Mouse (Mus musculus) heart, adult 9 months (tissue): ENCODE measurements around the gene Camta1.

Experiments used
- DNase-seq, 2 experiments: peaks; one replicate each; pipeline ENCODE4 v3.0.0; 2022; ENCODE audit warnings: low spot score in 2 of 2

Gene Camta1

DNA sequence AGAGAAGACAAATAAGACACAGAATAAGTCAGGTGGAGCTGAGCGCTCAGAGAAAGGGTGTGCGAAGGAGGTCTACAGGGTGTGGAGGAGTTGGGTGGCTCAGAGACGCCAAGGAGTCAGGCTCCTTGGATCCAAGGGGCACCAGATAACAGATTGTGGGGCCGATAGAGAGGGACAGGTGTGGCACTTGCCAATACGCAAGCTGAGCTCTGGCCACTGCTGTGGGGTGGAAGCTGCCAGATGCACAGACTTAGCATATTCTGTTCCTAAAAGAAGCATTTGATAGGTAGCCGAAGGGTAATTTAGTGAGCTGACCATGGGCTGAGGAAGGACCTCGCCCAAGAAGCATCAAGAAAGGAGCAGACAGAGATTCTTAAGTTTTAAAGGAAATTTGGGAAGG, 177.1 kb downstream of the Camta1 start:
- DNase-seq: no peak

DNA sequence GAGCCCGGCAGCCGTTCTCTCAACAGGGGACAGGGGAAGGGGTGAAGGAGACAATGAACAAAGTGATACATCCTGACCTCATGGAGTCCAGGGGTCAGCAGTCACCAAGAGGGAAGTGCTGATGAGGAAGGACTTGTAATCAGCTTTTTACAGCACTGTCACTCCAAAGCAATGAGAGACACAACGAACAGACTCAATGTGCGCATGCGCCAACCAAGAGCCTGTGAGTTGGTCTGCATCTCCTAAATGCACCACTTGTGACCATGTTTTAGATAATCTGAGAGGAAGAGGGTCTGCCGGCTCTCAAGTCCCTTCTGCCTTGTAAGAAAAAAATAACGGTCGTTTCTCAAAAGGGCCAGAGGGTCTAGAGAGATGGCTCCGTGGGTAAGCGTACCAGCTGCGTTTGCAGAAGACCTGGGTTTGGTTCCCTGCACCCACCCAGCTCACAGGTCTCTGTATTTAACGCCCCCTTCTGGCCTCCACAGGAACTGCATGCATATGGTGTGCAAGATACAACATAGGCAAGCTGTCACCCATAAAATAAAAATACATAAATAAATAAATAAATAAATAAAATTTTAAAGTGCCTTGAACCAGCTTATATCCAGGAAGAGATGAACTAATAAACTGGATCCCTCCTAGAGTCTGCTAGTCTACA, 178.7 kb downstream of the Camta1 start:
- no peak for DNase-seq

DNA sequence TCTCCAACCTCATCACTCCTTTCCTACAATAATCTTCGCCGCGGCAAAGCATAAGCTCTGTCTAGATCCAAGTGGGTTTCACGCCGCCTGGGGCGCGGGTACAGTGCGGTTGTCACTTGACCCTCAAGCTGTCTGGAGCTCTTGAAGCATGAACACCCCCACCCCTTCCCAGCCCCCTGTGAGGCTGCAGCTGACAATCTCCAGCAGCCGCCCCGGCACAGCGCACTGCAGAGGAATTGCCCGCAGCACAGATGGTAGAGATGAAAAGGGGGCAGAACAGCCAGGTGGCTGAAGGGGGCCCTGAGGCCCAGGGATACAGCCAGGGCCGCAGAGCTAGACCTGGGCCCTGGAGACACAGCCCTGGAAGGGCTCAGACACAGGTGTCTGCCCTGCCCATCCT, 189.2 kb downstream of the Camta1 start:
- no peak for DNase-seq

DNA sequence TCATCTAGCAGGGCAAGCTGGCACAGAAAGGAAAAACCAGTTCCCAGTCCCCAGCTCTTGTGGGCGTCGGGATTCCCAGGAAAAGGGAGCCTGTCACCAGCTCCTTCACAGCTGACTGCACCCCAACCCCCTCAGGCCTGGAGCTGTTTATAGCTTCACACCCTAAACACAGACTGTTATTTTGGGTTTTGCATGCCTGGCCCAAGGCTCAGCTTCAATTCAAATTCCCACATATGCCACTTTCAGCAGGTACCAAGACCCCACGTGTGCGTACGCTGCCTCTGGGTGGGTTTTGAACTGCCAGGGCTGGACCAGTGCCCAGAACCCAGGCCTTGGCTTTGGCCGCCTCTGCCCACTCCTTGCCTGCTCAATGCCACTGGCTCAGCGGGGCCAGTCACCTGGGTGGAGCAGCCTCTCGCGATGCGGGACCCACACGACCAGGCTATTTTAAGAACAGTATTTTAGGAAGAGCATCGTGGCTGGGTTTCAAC, 195.2 kb downstream of the Camta1 start:
- peak; percentile 64 to 75 for DNase-seq

DNA sequence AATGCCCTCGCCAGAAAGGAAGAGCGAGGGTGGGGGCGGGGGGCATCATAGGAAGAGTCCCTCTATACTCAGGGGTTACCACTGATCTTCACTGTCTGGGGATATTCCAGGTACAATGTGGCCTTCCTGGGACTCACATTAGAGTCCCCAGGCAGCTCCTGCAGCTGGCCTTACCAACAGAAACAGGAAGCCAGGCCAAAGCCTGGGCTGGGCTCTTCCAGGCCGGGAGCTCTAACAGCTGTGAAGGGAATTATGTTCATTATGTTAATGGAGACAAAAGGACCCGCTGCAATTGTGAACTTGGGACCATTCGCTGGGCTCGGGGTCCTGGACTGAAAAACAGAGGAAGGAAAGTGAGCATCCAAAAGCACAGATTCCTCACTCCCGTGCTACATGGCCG, 200.2 kb downstream of the Camta1 start:
- DNase-seq: peak in 1 of 2 experiments; percentile 35

DNA sequence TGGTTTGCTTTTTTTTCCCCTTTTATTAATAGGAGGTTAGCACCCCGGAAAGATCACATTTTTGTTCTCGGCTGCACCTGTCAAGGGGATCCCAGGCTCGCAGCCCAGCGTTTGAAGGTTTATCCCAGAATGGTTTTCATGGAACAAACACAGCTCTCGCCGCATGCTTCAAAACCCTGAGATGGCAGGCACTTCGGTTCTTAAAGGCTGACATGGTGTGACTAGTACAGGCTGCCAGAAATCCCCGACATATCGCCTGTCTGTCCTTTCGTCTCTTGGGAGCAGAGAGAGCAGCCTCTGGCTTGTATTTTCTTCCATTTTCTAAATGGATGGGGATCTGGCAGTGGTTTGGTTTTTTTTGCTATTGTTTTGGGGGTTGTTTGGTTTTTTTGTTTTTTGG, 205.2 kb downstream of the Camta1 start:
- DNase-seq: no peak

DNA sequence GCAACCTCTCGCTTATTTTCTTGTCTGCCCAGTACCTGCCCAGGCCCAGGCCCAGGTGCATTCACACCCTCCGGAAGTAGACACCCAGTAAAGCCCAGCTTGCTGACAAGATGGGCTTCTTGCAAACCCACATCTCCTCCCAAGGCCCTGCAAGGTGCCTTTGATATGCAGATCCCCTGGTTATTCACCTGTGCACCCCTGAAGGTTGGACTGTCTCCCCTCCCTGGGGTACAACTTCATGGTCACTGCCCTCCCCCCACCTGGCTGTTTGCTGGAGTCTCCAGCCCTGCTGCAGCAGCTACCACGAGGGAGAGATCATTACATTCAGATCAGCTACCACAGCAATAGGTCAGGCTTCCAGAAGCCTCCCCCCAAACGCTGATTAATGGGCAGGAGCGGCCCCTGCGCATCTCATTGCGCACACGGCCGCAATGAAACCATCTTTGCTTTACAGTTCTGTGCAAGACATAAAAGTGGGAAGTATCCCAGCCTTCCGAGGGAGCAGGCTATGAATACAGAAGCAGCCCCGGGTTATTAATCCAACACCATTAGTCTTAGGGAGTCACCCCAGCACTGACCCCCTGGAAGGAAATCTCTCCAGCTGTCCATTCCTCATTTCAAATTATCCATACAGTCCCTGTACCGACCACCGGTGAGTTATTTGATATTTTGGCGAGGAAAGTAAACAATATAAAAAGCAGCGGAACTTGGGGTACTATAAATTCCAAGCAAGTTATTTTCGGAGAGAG, 205.9 kb downstream of the Camta1 start:
- DNase-seq: no peak

DNA sequence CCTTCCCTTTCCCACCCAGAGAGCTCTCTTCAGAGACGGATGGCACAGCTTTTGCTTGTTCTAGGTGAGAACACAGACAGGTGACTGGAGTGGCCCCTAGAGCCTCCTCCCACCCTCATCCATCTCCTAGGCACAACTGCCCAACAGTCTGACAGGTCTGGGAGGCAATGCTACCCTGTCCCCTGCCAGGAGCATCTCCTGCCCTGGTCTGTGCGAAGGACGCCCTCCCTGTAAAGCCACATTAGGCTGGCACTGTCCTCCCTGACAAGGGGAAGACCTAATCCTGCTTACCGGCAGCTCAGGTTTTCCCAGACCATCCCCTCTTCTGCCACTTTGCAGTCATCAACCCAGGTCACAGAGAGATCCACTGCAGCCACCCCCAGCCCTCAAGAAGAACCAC, 206.4 kb downstream of the Camta1 start:
- DNase-seq: no peak

DNA sequence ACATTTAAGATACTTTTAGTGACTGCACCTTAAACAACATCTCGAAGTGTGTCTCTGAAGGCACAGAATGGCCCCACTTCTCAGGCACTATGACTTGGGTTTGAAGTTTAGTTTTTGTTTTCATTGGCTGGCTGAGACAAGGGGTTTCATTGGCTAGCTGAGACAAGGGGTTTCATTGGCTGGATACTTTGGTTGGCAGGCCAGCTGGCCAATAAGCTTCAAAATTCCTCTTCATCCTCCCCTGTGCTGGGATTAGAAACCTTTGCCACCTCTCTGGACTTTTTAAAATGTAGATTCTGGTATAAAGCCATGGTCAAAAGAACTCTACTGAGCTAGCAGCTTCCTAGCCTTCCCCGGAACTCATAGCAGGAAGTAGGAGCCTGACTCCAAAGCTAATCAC, 219.3 kb downstream of the Camta1 start:
- no peak for DNase-seq

DNA sequence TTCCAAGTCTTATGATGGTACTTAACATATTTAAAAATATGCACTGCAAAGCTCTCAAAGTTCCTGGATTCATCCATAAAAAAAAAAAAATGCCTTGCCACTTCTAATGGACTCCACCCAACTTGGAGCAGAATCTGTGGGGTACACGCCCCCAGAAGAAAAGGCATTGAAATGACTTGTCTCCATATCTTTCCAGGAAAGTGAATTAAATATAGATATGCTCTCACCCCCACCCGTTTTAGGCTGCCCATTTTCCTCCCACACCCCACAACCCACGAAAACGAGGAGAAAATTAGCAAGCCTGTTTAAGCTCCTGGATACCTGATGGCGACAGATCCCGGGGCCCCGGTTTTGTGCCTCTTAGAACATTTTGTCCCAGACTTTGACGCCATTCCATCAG, 220.7 kb downstream of the Camta1 start:
- DNase-seq: no peak

DNA sequence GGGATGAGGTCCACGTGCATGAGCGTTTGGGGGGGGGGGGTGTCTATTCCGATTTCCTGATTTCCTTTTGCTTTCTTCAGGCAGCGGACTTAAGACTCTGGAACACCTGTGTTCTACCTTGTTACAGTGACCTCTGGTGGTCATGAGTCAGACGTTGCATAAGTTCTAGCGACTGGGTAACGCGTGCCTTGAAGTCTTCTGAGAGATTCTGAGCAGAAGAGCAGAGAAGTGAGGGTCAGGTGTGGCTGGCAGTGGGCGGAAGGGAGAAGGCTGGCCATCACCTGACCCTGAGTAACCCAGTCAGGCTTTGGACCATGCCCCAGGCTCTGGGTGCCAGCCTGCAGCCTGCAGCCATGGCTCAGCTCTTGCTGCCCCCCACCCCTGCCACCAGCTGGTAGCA, 222.7 kb downstream of the Camta1 start:
- DNase-seq: no peak

DNA sequence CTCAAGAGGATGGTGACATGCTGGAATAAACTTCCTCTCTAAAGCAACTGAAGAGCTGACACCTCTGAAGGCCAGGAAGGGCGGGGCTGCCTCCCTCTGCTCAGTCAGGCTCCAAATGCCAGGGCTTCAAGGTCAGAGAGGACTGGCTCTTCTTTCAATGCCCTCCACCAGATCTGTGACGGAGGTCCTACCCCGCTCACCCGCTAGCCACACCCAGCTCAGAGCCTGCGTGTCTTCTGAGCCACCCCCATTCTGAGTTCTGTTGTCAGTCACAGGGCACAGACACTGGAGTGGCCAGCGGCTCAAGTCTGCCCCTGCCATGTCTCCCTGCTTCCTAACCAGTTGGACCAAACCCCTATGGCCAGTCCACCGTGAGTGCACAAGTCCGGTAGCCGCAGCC, 224.3 kb downstream of the Camta1 start:
- no peak for DNase-seq

DNA sequence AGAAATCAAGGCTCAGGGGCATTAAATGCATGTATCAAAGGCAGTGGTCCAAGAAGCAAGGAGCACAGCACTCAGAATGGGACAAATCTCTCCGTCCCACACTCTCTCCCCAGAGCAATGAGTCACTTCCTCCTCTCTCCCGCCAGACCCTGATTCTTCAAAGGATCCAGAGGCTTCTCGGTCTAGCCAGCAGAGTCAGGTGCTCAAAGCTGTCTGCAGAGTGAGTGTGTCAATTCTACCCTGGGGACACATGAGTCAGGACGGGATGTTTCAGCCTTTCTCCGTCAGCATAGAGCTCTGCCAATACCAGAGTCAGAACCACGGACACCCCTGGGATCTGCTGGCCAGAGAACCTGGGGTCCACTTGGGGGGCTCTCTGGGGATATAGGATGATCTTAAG, 226.9 kb downstream of the Camta1 start:
- DNase-seq: peak; percentile 42 to 65

DNA sequence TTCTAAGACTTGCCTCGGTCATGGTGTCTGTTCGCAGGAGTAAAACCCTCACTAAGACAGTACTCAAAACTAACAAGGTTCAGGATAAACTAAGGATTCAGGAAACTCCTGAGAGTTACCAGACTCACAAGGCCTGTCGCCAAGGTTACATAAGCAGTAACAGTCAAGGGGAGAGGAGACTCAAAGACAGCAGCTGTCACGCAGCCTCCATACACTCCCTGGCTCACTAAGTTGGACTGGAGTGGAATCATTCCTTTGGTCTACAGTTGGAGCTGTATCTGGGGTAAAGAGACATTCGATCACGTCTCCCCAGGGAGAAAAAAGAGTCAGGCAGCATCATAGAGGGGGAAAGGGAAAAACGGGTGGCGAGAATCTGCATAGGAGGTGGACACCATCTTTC, 227.9 kb downstream of the Camta1 start:
- no peak for DNase-seq

DNA sequence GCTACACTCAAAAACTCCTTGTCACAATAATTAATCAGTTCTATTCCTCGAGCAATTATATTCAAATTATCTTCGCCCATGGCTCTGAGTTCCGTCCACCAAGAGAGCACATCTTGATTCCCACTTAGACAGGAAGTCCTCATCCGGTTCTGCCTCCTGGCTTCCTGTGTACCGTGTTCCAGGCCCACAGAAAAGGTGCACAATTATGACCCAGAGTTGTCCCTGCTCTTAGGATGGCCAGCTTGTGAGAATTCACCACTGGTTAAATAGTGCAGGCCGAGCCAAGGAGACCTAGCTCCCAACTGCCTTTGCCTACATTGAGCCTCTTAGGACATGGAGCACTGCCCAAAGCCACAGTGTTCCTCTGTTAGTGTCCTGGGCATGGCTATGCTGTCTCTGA, 229.4 kb downstream of the Camta1 start:
- DNase-seq: peak; percentile 11 to 44

DNA sequence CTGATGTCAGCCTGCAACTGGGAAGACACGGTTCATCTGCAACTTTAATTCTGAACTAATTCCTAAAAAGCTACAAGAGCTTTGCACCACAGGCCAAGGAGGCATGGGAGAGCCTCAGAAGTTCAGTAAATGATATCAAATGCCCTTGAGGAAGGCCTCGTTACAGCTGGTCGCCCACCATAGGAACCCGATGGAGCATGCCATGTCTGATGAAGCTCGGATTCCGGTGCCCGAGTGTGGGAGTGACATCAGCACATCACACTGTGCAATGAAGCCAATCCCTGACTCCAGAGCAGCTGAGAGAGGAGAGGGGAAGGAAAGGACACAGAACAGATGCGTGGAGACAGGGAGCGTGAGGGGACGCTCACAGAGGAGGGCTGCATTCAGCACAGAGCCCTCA, 231.0 kb downstream of the Camta1 start:
- no peak for DNase-seq

DNA sequence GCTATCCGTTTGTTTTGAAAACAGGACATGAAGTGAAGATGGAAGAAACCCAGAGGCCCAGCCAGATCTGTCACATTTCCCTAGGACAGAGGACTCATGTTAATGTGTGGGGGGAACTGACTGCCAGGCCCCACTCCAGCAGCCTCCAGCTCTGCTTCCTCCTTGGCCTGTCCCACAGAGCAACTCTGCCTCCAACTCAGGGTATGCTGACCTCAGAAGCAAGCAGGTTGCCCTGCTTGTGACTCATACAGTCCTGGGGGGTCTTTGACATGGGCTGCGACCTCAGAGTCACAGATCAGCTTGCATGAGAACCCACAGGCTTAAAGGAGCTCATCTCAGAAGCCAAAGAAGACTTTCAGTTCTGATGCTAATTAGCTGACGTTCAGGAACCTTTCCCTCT, 231.4 kb downstream of the Camta1 start:
- no peak for DNase-seq

DNA sequence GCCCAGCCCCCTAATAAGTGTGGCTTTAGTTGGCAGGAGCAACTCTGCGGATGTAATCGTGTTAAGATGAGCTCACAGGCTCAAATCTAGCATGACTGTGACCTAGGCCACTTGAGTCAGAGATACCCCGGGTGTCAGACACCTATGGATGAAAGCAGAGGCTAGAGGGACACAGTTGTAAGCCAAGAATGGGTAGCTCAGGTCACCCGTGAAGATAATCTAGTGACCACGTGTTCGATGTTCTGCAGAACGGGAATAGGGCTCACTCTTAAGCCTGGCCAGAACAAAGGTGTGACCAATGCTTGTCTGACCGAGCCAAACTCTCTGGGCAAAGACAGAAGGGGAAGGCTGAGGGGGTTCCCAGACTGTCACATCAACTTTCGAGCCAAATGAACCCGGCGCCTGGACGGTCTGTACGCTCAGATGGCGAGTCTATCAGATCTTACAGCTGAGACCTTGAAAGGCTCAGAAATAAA, 242.1 kb downstream of the Camta1 start:
- peak; percentile 19 to 20 for DNase-seq

DNA sequence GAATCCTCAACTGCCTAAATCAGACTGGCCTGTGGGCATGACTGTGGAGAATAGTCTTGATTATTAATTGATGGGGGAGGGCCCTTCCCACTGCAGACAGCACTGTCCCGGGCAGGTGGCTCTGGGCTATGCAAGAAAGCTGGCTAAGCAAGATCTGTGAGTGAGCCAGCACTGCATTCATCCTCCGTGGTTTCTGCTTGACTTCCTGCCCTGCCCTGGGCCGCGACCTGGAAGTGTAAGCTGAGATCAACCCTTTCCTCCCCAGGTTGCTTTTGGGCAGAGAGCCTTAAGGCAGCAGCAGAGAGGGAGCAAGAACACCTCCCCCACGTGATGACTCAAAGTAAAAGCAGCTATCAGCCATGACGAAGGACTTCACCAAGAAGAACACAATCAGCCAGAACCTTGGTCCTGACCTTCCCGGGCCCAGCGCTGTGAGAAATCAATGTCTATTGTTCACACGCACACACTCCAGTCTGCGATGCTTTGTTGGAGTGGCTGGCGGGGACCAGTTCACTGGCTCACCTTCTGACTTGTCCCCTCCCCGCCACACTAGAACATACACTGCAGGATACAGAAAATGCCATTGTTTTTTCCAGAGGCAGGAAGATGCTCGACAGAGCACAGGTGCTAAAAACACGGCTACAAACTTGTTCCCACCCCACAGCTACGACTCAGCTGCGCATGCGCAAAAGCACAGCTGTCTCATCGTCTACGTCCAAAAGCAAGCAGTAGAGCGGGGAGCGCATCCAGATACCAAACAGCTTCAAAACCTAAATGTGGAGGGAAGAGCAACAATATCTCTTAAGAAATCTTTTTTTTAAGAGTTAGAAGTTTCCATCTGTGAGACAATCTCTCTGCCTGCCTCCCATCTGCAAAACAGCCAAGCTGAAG, 243.0 kb downstream of the Camta1 start:
- no peak for DNase-seq

DNA sequence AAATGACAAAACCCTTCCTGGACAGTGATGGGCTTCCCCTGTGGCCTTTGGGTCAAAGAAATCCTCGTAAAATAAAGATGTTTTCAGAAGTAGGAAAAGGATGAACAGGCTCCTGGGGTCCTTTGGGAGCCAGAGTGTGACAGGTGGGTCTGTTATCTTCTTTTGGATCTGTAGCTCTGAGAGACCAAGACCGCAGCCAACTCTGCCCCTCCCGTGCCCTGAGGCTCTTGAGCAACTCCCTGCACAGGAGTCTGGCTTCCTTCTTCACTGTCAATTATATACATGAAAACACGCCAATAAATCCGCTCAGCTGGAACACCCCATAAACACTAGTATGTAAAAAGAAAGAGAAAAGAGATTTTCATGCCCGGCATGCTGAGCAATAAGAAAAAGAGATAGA, 250.1 kb downstream of the Camta1 start:
- DNase-seq: no peak

DNA sequence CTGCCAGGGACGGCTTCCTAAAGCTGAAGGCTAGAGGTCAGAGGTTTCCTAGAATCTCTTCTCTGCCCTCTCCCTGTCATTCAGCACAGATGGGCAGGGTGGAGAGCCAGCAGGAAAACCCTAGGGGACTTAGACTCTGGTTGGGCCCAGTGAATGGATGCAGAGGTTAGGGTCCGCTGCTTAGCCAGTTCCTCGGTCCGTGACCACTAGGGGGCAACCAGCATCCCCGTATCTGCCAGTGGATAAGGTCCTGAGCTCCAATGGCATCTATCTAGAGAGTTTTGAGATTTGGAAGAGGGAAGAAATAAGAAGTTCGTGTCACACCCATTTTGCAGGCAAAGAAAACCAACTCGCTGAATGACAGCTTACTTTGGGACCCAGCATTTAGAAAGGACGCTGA, 251.4 kb downstream of the Camta1 start:
- DNase-seq: peak in 1 of 2 experiments; percentile 37

DNA sequence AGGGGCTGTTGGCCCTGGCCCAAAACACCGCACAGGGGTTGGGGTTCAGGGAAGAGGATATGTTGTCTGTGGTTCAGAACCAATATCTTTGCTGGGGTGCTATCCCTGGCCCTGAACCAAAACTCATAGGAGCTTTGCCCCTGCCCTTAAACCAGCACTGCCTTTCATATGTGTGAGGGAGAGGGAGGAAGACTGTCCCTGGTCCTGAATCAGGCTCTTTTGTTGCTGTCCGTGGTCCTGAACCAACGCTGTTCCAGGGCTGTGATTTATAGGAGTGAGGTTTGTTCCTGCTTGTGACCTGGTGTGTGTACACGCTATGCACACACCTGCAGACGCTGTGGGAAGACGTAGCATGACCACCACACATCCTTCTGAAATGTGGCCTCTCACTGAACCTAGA, 256.8 kb downstream of the Camta1 start:
- DNase-seq: peak; percentile 8 to 25
